Mouse (Mus musculus): Measurements from ENCODE around the gene Crip1.

Crip1 gene

DNA sequence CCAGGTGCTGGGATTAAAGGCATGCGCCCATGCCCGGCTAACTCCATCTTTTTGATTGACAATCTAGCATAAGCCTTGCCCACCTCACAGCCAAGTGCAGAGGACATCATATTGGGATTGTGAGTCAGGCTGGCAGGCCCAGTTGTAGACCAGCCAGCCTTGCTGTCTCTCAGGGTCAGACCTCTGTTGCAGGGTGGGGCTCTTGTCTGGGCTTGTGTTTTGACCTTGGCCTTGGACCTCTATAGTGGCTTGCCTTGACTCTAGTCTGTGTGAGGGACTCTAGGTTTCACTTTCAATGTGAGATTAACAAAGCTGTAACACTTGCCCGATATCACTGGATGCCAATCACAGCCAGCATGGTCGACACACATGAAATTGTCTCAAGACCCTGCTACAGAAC is 32.0 kb upstream of the Crip1 start:
- ChIA-PET POLR2A (interaction anchor here in 3 of 4 experiments (0.6 to 3.2 kb wide), 22 partner anchors 9 to 318 kb away, joined by 3 to 13 read pairs (median 6); partner anchors contain the start of genes Crip2 (in 3 of the 3), Tex22 (in 3 of the 3), Brf1 (in 1 of the 3) and Crip1 (in 1 of the 3)), CTCF (interaction anchor here in 3 of 4 experiments (0.6 to 4.2 kb wide), 13 partner anchors 10 to 496 kb away, joined by 3 to 27 read pairs (median 5); partner anchors contain the start of gene Tex22 (in 3 of the 3))

- ChIA-PET CTCF (interaction anchor here (0.6 to 4.2 kb wide), 21 partner anchors 9 to 497 kb away, joined by 3 to 27 read pairs (median 3); partner anchors contain the start of genes Tex22 (in 2 of the 4) and Crip2 (in 1 of the 4)), POLR2A (interaction anchor here in 3 of 4 experiments (0.7 to 3.2 kb wide), 24 partner anchors 9 to 471 kb away, joined by 3 to 13 read pairs (median 6); partner anchors contain the start of genes Crip2 (in 3 of the 3), Tex22 (in 3 of the 3), Brf1 (in 1 of the 3) and Crip1 (in 1 of the 3))
These were observed 31.1 kb upstream of the Crip1 start for GRCm38 (mm10) chr12:113114856-113115538.

DNA sequence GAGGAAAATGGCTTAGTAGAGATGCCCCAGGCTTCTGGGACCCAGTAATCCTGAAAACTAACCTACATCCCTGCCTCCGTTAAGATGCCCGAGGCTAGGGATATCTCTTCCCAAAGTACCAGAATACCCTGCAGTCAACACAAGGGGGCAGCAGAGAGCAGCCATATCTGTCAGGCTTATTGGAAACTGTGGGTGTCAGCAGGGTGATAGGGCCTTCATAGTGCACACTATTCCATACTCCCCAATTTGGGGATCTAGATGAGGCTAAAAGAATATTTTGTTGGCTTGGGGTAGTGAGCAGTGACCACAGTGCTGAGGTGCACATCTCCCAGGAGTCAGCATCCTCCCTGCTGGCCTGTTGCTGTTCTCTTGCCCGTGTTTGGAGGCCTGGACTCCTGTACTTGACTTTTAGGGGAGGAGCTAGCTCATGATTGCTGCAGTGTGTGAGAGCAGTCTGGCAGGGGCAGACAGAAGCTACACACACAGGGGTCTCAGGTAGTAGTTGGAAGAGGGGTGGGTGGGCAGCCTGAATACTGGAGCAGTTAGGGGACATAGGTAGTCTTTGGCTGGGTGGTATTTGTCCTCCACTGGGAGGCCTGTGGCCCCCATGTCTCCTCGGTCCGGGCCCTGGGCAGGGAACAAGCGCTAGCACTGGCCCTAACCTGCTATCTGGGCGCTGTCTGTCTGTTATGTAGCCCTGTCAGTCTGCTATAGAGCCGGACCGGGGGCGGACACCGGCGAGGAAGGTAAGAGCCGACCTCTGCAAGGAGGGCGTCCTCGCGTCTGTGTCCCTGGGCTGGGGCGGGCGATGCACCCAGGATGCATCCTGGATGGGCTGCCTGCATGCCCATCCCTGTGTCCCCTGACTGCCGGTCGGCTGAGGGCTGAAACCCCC is 26.4 kb upstream of the Crip1 start:
- CTCF ChIA-PET: interaction anchor here in 2 of 4 experiments (1.1 to 1.5 kb wide), 5 partner anchors 9 to 45 kb away, joined by 3 to 5 read pairs (median 4); partner anchors contain the start of genes Crip1 (in 1 of the 2) and Tex22 (in 1 of the 2)
- POLR2A ChIA-PET: interaction anchor here in 1 of 4 experiments (0.7 to 1.3 kb wide), 4 partner anchors 12 to 47 kb away, joined by 3 to 4 read pairs (median 3); partner anchors contain the start of gene Crip2

DNA sequence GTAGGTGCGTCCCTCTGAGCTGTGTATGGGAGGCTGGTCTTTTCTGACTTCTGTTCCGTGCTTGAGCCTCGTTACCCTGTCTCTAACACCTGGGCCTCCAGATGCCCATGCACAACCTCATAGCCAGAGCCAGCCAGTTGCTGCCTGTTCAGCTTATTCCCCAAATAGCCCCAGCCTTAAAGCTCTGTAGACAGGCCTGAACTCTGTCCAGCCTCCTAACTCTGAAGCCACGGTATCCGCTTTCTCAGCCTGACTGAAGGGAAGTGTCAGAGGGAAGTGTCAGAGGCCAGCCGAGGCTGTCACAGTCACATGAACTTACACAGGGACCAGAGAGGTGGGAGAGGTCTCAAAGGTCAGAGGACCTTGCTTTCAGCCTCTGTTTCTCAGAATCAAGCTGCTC is 21.4 kb upstream of the Crip1 start:
- POLR2A ChIA-PET: interaction anchor here in 3 of 4 experiments (0.7 to 2.7 kb wide), 9 partner anchors 9 to 364 kb away, joined by 3 to 13 read pairs (median 4); partner anchors contain the start of genes Crip2 (in 1 of the 3) and Pld4 (in 1 of the 3)

DNA sequence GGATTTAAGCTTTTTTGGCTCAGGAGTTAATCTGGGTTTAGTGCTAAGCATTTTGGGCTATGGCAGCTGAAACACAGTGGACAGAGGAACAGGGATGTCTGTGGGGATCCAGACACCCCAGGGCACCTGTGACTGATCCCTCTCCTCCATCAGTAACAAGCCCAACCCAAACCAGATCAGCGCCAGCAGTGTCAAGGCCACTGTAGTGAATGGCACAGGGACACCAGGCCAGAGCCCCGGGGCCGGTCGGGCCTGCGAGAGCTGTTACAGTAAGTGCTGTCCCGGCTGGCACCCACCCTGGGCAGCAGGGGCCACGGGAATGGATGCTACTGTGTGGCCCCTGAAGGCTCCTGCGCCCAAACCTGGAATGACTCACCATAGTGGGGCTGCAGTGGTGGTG is 15.4 kb upstream of the Crip1 start:
- ChIA-PET CTCF (interaction anchor here in 2 of 4 experiments (0.6 to 1.4 kb wide), 2 partner anchors 15 to 566 kb away, joined by 3 read pairs; partner anchors contain the start of gene Crip1 (in 1 of the 2)), POLR2A (interaction anchor here in 2 of 4 experiments (1.6 to 2.8 kb wide), 2 partner anchors 9 to 10 kb away, joined by 6 to 9 read pairs; partner anchors contain the start of gene Crip2 (in 2 of the 2))

More for the DNA sequence above, 21.4 kb upstream of the Crip1 start:
- CTCF ChIA-PET: interaction anchor here in 3 of 4 experiments (0.7 to 2.6 kb wide), 11 partner anchors 9 to 73 kb away, joined by 3 to 9 read pairs (median 3); partner anchors contain the start of genes Crip2 (in 3 of the 3) and Tex22 (in 1 of the 3)

- ChIA-PET POLR2A (interaction anchor here in 1 of 4 experiments (0.9 to 3.5 kb wide), 2 partner anchors 12 to 58 kb away, joined by 3 to 10 read pairs; partner anchors contain the start of gene Tex22), CTCF (no interaction called here)
These were observed 14.5 kb upstream of the Crip1 start for GRCm38 (mm10) chr12:113131601-113132000.

DNA sequence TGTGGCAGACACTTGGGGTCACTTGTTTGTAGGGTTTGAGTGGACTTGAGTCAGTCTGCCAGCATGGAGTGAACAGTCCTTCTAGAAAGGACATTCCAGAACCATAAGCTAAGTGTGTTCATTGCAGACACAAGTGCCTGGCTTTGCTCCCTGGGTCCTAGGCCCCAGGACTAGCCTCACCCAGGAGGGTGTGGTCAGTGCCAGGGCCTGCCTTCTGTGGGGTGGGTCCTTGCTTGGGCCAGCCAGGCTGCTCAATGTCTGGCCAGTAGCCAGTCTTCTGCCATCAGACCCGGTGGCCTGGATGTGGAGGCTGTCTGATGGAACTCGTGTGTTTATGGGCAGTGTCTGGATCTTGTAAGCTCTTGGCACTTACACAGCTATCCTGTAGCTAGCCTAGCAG is 13.5 kb upstream of the Crip1 start:
- ChIA-PET CTCF (interaction anchor here in 3 of 4 experiments (0.5 to 1.2 kb wide), 5 partner anchors 12 to 938 kb away, joined by 3 to 5 read pairs (median 3); partner anchors contain the start of gene Crip1 (in 2 of the 3)), POLR2A (interaction anchor here in 2 of 4 experiments (0.6 to 3.5 kb wide), 4 partner anchors 8 to 59 kb away, joined by 3 to 10 read pairs (median 3); partner anchors contain the start of gene Tex22 (in 1 of the 2))

- CTCF ChIA-PET: interaction anchor here in 3 of 4 experiments (0.6 to 1.2 kb wide), 5 partner anchors 12 to 939 kb away, joined by 3 to 6 read pairs (median 3); partner anchors contain the start of gene Crip1 (in 2 of the 3)
- POLR2A ChIA-PET: interaction anchor here in 2 of 4 experiments (0.6 to 3.5 kb wide), 3 partner anchors 8 to 205 kb away, joined by 3 to 10 read pairs (median 3); partner anchors contain the start of gene Tex22 (in 1 of the 2)
These were observed 12.9 kb upstream of the Crip1 start for GRCm38 (mm10) chr12:113133260-113133659.

GRCm38 (mm10) chr12:113133861-113134403 is 12.2 kb upstream of the Crip1 start:
- POLR2A ChIA-PET: interaction anchor here in 3 of 4 experiments (0.7 to 3.5 kb wide), 4 partner anchors 9 to 60 kb away, joined by 3 to 10 read pairs (median 5); partner anchors contain the start of gene Tex22 (in 1 of the 3)

GRCm38 (mm10) chr12:113134502-113134901 is 11.6 kb upstream of the Crip1 start:
- CTCF ChIA-PET: interaction anchor here in 1 of 4 experiments (1.5 kb wide), 1 partner anchor 11 kb away, joined by 4 read pairs; the partner anchor contains the start of gene Crip1
- POLR2A ChIA-PET: interaction anchor here (0.7 to 3.5 kb wide), 4 partner anchors 19 to 463 kb away, joined by 3 to 10 read pairs (median 5); partner anchors contain the start of gene Tex22 (in 1 of the 4)

More at GRCm38 (mm10) chr12:113133861-113134403, 12.2 kb upstream of the Crip1 start:
- CTCF ChIA-PET: interaction anchor here in 1 of 4 experiments (1.0 to 1.2 kb wide), 2 partner anchors 11 to 13 kb away, joined by 3 to 4 read pairs; partner anchors contain the start of gene Crip1

DNA sequence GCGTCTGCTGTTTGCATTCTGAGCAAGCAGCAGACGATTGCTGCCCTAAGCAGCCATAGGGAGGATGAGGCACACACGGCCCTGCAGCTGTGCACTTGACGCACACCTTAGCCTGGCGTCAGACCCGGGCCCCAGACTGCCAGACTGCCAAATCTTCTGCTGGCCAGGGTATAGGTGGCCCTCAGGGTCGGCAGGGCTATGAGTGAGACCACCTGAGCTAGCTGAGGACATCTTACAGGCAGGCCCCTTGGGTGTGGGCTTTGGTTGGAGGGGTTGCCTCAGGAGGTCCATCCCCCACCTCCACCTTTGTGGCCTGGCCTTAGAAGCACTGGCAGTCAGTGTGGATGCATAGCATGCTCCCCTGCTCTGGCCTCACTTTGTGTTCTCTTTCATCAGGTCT is 10.7 kb upstream of the Crip1 start:
- ChIA-PET CTCF (interaction anchor here in 1 of 4 experiments (0.6 to 1.5 kb wide), 2 partner anchors 11 to 13 kb away, joined by 3 to 4 read pairs; partner anchors contain the start of gene Crip1), POLR2A (interaction anchor here in 1 of 4 experiments (1.5 to 2.4 kb wide), 2 partner anchors 11 to 20 kb away, joined by 4 to 7 read pairs; no protein-coding TSS in a partner anchor)

DNA sequence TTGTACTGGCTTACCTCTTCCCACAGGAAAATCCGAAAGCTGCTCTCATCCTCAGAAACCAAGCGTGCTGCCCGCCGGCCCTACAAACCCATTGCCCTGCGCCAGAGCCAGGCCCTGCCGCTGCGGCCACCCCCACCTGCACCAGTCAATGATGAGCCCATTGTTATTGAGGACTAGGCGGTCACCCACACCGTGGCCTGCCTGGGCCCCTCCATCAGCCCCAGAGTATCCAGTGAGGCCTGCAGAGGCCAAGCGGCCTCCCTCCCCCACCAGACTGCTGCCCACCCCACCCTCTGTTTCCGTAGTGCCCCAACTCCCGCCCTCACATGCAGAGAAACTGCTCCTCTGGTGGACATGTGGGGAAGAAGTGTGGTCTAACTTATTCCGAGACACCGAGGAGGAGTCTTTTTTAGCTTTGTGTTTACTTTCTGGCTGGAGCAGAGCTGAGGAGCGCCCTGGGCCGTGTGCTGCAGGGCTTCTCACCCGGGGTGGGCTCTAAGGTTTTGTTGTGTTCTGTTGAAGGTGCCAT is 9.6 kb upstream of the Crip1 start:
- CTCF ChIA-PET: interaction anchor here in 2 of 4 experiments (0.6 to 1.1 kb wide), 4 partner anchors 10 to 289 kb away, joined by 3 to 4 read pairs (median 4); partner anchors contain the start of gene Crip1 (in 1 of the 2)
- POLR2A ChIA-PET: interaction anchor here in 3 of 4 experiments (0.6 to 2.4 kb wide), 8 partner anchors 9 to 62 kb away, joined by 3 to 8 read pairs (median 4); partner anchors contain the start of genes Tedc1 (in 1 of the 3) and Tex22 (in 1 of the 3)

DNA sequence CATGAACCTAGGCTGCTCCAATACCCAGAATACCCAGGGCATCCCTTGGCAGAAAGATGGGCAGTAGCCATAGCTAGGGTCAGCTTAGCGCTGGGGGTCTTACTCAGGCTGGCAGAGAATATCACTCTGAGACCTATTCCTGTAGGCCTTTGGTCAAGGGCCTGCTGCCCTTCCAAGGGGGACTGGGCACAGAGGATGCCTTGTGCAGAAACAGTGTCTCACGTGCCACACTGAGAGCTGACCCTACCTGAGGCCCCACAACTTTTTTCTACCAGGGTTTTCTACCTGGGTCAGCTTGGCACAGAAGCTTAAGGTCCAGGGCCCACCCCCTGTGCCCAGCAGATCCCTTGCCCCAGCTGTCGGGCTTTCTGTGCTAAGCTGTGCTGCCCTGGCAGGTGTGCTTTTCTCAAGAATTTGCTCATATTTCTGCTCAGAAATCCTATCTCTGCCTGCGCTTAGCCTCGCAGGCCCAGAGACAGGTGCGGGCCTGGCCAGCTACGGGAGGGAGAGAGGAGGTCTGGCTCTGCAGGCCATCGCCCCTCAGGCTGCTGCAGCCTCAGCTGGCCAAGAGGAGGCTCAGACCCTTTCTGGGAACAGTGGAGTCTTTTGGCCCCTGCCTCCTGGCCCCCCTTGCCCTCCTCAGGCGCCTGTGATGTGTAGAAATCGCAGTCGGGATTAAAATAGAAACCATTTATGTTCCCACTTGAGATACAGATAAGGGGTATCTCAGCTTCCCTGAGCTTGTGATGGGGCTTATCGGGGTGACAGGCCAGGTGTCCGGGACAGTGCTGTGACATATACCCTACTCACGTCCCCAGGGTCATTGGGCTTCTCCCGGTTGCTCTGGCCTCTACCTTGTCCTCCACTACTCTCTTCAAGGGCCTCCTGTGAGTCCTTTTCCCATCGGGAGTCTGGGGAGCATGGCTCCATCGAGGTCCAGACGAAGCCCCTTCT is 8.6 kb upstream of the Crip1 start:
- CTCF ChIA-PET: interaction anchor here in 2 of 4 experiments (0.6 to 1.4 kb wide), 6 partner anchors 9 to 583 kb away, joined by 3 to 4 read pairs (median 3); partner anchors contain the start of gene Crip1 (in 1 of the 2)

DNA sequence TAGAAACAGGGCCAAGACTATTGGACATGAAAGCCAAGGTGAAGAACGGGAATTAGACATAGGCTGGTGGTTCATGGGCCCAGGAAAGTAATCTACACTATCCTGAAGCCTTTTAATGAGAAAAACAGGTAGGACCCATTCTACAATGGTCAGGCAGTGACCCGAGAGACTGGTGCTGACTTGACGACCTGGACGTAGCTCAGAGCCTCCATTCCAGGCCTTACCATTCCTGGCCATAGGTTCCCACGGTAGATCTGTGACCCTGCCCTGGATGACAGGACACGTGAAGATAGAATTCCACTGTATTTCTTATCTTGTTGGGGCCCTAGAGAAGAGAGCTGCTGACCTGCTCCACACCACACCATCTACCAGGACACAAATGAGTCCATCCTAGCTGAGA is 7.8 kb upstream of the Crip1 start:
- CTCF ChIA-PET: interaction anchor here in 1 of 4 experiments (1.4 kb wide), 1 partner anchor 19 kb away, joined by 3 read pairs; no protein-coding TSS in a partner anchor
- POLR2A ChIA-PET: interaction anchor here in 3 of 4 experiments (0.5 to 2.3 kb wide), 7 partner anchors 9 to 112 kb away, joined by 3 to 11 read pairs (median 6); no protein-coding TSS in a partner anchor

More for the DNA sequence above, 8.6 kb upstream of the Crip1 start:
- POLR2A ChIA-PET: interaction anchor here in 2 of 4 experiments (0.6 to 1.9 kb wide), 7 partner anchors 8 to 63 kb away, joined by 3 to 8 read pairs (median 4); partner anchors contain the start of genes Tedc1 (in 1 of the 2) and Tex22 (in 1 of the 2)
